Mouse (Mus musculus) embryo, embryonic 11 days (tissue): ENCODE data around the gene Rnf115.
"Not testable (repeated sequence)": the region's sequence is repeated elsewhere in the genome, so short reads cannot be mapped to it uniquely, and the experiment has no call there.

Experiments used
- DNase-seq: peaks from one replicate; pipeline ENCODE4 v3.0.0-alpha.2; 2015

The Rnf115 gene

DNA sequence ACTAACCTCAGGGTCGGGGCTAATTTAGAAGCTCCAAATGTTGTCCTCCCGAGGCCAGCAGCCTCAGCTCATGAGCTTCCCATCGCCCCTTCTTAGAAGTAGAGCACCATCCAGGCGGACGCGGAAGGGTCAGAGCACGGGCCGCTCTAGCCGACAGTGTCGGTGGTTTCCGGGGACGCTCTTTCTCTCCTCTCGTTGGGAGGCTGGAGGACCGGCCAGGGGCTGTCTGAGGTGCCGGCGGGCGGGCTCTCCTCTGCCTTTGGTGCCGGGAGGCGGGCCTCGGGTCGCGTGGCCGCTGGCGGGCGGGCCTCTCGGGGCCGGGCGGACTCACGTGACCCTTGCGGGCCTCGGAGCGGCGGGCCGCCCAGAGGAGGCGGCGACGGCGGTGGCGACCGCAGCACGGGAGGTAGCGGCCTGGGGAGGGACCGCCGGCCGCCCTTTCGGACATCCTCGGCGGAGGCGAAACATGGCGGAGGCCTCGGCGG lies at the start of gene Rnf115, which contains the start of gene Polr3c:
TSS of gene Rnf115 (plus strand) at position 322 of the 485 bp plus-strand sequence.
TSS of gene Polr3c (minus strand) at position 286 of the 485 bp plus-strand sequence.
- DNase-seq: peak; percentile 97

DNA sequence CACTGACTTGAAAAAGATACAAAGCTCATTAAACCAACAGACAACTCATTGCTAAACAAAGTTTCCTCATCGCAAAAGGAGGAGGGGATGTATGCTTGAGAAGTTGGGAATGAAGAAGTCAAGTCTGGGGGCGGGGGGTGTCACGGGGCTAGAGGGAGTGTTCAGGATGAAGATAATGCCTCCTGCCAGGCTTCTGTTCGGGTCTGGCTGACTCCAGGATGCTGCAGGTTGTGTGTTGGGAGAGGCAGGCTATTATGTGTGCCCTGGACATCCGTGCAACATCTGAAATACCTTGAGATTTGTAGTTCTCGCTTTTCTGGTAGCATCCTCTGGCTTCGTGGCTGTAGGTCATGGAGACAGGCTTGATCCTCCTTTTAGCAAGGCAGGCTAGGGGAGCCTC lies 49.0 kb upstream of the Rnf115 start:
- no peak for DNase-seq

DNA sequence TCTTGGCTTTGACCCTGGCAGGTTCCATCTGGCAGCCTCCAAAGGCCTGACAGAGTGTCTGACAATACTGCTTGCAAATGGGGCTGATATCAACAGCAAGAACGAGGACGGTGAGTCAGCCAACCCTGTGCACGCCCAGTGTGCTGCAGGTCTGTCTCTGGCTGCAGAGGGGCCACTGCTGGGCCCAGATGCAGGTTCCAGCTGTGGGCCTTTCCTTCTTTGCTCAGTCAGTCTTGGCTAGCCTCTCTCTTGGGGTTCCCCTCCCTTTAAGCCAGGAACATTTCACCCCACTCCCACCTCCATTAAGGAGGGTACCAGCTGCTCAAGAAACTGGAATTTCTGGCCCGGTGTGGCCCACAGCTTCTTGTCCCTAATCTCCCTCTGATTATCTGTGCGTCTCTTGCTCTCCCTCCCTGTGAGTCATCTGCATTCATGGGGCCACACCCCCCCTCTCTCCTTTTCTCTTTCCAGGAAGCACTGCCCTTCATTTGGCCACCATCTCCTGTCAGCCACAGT lies 48.2 kb upstream of the Rnf115 start:
- no peak for DNase-seq

DNA sequence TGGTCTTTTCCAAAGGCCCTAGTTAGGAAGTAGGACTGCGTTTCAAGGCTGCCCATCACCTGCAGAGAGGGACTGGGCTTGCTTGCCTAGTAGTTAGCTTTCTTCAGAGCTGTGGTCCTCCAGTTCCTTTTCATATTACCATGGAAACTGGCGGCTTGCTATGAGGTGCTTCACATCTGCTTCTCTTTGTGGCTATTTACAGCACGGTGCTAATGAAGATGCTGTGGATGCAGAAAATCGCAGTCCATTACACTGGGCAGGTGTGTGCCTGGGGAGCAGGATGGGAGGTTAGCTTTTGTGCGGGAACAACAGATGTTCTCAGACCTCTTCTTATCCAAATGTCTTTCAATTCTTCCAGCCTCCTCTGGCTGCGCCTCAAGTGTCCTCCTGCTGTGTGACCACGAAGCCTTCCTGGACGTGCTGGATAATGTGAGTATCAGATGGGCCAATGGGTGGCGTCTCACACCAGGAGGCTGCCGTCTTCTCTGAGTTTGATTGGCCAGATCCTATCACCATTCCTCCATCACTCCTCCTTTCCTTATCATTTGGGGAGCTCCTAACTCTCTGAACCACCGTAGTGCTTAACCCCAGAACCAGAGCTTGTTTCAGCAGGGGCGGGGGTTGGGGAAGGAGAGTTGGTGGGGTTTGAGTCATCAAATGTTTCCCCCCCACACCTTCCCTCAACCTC lies 47.1 kb upstream of the Rnf115 start:
- no peak for DNase-seq

DNA sequence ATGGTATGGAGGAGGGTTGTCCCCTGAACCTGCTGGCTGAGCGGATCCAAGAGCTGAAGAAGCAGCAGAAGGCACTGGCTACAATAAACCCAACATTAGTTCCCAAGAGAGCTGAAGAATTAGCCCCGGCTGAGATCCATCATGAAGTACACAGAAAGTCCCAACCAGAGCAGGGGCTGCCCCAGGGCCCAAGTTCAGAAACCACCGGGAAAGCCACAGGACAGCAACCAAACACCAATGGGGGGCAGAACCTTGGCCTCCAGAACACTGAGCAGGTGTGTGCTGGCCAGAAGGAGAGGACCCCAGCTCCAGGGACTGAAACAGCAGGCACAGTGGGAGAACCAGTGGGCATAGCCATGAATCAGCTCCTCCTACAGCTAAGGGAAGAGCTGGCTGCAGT lies 44.0 kb upstream of the Rnf115 start:
- DNase-seq: no peak

DNA sequence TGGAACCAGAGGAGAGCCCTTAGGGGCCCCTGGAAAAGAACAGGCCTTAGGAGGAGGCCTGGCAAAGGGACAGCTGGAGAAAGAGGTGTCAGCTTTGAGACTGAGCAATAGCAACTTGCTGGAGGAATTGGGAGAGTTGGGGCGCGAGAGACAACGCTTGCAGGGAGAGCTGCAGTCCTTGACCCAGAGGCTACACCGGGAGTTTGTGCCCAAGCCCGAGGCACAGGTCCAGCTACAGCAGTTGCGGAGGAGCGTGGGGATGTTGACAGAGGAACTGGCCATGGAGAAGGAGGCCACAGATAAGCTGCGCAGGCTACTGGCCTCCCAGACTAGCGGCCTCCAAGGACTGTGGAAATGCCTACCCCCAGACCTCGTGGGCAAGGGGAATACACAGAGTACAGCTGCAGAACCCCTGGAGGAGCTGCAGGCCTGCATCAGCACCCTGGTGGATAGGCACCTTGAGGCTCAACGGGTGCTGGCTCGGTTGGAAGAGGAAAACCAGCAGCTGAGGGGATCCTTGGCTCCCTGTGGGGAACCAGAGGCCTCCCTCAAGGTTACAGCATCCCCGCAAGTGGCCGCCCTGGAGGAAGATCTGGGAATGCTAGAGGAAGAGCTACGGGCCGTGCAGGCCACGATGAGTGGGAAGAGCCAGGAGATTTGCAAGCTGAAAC lies 43.2 kb upstream of the Rnf115 start:
- DNase-seq: no peak

DNA sequence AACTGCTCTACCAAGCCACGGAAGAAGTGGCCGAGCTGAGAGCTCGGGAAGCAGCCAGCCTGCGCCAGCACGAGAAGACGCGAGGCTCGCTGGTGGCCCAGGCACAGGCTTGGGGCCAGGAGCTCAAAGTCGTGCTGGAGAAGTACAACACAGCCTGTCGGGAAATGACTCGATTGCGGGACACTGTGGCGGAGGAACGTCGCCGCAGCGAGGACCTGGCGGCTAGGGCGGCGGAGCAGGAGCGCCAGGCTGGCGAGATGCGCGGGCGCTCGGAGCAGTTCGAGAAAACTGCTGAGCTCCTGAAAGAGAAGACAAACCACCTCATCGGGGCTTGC lies 42.7 kb upstream of the Rnf115 start:
- peak; percentile 23 for DNase-seq

DNA sequence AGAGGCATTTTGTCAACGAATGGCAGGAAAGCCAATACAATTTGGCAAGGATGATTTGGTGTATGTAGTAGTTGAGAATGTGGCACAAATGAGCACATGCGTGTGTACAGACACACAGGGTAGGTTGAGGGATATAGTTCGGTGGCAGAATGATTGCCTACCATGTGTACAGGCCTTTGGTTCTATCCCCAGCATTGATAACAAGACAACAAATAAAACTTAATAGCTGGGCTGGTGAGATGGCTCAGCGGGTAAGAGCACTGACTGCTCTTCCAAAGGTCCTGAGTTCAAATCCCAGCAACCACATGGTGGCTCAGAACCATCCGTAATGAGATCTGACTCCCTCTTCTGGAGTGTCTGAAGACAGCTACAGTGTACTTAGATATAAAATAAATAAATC lies 41.4 kb upstream of the Rnf115 start:
- not testable (repeated sequence) for DNase-seq

DNA sequence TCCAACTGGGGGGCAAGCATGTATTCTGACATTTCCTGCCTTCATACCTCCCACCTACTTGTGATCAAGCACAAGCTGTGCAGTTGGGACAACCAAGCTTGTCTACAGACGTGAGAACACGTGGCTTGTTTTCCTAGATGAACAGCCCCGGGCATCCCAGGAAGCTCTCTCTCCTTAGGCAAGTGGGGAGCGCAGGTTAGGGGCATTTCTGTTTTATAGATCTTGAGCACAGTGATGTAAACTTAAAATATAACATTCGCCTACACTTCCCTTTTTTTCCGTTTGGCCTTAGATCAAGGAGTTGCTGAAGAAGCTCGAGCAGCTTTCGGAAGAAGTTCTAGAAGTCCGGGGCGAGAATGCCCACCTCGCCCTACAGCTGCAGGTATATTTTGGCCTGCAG lies 38.6 kb upstream of the Rnf115 start:
- no peak for DNase-seq

DNA sequence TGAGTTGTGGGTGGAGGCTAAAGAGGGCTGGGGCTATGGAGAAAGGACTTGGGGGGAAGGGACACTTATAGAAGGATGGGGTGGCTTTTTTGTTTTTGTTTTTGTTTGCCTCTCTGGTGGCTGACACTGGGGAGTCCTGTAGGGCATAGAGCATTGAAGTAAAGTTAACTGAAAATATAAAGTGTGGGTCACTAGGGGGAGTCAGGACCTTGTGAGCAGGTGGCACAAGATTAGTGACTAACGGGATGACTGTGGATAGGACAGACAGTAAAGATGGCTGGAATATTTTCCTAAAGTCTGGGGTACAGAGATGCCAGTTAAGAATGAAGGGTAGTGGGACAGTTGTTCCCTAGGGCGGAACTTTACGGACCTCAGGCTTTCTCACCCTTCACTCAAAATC lies 37.2 kb upstream of the Rnf115 start:
- DNase-seq: no peak

DNA sequence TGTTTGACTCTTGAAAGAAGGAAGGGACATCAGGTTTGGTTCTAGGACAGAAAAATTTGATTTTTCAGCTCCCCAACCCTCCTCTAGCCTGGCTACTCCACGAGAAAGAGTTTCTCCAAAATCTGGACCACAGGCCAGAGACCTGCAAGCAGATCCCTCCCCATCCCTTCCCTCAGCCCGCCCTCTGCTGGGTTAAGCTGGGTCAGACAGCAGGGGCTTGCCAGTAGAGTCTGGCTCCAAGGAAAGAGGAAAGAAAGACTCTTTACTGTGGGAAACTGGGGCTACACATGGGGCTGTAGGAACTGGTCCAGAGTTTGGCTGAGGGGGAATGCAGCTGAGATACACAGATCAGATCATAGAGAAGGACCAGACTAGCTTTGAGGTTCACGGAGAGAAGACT lies 35.0 kb upstream of the Rnf115 start:
- peak; percentile 69 for DNase-seq

DNA sequence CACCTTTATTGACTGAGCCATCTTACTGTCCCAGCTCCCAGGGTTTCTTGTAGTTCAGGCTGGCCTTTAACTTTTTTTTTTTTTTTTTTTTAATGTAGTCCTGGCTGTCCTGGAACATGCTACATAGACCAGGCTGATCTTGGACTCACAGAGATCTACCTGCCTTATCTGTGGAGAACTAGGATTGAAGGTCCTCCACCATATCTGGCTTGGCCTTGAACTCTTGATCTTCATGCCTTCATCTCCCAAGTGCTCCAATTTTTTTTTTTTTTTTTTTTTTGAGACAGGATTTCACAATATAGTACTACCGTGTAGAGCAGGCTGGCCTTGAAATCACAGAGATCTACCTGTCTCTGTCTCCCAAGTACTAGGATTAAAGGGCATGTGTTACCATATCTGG lies 33.9 kb upstream of the Rnf115 start:
- DNase-seq: no peak

DNA sequence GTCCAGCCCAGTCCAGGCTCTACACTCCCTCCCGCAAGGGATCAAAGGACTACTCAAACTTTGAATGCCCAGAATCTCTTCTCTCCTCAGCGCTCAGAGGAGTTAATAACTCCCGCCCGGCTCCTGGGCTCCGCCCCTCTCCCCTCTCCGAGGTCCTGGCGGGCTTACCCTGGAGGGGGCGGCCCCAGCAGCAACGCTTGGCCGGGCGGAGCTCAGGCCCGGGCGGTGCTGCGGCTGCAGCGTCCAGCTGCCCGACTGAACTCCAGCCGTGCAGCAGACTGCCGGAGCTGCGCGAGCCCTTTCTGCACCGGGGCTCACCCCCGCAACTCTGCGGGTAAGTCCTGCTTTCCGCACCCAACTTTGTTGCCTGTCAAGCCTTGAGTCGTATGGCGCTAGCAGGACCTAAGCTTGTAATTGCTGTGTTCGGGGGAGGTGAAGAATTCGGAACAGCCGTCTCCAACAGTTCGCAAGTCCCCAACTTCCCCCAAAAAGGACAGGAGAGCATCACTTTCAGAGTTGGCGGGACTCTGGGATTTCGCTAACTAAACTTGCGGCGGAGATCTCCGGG lies 31.2 kb upstream of the Rnf115 start, which contains the start of gene Pias3:
TSS of gene Pias3 (plus strand) at position 187 of the 568 bp plus-strand sequence.
- peak; percentile 95 for DNase-seq

DNA sequence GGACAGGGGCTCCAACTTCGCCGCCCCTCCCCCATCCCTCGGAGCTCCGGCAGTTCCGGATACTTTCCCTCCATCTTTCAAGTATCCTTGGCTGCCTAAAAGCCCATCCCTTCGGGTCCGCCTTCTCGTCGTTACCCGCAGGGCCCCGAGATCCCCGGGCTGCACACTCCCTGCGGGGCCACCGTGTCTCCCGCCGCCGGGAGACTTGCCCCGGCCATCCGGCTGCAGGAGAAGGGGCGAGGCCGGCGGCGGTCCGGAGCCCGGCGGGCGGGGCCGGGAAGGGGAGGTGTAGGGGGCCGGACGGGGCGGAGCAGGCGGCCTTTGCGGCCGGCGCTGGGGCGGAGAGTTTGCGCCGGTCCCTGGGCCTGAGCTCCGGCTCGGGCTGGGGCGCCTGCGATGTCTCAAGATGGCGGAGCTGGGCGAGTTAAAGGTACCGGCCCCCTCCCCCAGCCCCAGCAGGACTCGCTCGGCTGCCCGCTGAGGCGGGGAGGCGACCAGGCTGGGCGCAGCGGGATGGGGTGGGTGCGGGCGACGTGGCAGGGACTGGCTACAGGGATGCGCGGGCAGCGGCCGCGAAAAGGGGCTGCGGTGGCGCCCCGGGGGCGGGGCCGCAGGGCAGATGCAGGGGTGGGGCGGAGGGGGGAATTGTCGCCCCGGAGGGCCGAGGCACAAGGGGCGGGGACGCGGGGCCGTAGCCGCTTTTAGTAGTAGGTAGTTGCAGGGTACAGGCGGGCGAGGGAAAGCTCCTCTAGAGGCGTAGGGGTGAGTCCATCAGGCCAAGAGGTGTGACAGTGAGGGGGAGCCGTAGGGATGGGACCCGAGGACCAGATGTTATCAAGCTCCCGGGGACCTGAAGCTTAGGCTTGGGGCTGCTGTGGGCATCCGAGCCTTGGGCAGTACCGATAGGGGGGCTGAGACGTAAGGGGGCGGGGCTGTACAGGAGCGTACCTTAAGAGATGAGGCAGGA lies 30.4 kb upstream of the Rnf115 start:
- peak; percentile 95 for DNase-seq

DNA sequence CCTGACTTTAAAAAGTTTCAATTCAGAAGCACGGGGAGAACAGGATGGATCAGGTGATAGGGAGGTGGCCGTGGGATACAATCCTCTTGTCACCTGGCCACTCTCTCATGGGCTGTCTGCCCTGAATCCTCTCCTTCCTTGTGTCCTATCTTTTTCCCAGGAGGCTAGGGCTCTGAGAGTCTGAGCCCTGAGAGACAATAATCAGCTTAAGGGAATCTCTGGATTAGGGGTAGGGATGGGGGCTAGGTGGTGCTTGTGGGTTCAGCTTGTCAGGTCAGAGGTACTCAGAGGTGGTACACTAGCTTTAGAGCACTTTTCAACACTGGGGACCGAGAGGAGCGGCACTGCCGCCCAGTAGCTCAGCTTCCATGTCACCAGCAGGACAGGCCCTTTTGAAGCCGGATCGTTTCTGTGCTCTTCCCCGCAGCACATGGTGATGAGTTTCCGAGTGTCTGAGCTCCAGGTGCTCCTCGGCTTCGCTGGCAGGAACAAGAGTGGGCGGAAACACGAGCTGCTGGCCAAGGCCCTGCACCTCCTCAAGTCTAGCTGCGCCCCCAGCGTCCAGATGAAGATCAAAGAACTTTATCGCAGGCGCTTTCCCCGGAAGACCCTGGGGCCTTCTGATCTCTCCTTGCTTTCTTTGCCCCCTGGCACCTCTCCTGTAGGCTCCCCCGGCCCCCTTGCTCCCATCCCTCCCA lies 28.3 kb upstream of the Rnf115 start:
- DNase-seq: peak; percentile 31

DNA sequence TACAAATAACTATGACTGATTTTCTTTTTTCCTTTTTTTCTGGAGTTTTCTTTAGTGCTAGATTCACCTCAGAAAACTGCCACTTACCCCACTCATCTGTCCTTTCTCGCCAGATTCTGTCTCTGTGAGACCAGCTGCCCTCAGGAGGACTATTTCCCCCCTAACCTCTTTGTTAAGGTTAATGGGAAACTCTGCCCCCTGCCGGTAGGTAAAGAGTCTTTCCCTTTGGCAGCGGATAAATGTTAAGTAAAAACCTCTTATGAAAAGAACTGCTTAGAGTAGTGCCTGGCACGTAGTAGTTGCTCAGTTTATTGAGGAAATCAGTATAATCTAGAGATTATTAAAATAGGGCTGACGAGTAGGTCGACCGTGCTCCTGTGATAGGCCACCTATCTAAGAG lies 27.1 kb upstream of the Rnf115 start:
- DNase-seq: peak; percentile 67

DNA sequence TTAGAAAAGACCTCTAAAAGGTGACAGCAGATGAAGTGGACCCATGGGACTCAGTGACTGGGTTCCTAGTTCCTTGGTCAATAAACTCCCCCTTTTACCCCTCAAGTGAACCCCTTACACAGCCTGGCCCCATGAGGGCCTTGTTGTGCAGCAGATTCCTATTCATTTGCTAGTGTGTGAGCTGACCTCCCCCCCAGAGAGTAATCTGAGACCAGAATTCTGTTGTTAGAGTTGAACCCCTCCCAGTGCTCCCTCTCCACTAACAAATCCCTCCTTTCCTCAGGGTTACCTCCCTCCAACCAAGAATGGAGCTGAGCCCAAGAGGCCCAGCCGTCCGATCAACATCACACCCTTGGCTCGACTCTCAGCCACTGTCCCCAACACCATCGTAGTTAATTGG lies 26.5 kb upstream of the Rnf115 start:
- DNase-seq: no peak

DNA sequence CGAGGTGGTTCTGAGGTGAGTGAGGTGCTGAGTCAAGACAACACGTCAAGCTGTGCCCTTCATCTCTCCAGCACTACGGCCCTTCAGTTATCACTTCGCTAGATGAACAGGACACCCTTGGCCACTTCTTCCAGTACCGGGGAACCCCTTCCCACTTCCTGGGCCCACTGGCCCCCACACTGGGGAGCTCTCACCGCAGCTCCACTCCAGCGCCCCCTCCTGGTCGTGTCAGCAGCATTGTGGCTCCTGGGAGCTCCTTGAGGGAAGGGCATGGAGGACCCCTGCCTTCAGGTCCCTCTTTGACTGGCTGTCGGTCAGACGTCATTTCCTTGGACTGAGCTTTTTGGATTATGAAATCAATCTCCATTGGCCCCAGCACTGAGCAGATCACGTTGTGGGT lies 22.7 kb upstream of the Rnf115 start:
- DNase-seq: no peak

DNA sequence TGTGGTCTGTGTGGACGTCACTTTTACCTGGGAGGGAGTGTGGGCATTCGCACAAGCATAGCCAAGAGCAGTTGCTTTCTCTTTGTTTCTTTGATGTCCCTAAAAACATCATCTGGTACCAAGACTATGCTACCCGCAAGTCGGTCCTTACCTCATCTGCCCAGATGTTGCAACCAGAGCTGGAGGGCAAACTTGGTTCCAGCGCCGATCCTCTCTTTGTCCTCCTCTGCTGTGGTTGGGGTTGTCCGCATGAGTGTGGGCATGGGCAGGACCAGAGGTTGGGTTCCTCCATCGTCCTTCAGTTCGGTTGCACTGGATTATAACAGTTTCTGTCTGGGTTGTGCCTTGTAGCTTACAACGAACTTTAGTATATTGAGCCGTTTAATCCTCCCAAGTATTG lies 21.2 kb upstream of the Rnf115 start:
- DNase-seq: no peak

DNA sequence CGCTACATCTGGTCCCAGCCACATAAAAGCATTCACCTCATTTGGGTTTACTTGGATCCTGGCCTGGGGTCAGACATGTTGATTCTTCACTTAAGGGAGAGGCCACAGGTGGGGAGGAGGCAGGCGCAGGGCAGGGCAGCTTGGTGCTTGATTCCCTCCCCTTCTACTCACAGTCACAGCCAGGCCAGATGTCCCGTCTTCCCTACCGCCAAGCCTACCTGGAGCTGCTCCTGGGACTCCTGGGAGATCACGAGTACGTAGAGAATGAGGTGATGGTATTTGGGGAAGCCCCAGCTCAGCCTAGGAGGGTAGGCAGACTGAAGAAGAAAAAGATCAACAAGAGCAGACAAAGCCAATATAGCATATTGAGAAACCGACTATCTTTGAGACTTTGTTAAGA lies 20.5 kb upstream of the Rnf115 start:
- no peak for DNase-seq

DNA sequence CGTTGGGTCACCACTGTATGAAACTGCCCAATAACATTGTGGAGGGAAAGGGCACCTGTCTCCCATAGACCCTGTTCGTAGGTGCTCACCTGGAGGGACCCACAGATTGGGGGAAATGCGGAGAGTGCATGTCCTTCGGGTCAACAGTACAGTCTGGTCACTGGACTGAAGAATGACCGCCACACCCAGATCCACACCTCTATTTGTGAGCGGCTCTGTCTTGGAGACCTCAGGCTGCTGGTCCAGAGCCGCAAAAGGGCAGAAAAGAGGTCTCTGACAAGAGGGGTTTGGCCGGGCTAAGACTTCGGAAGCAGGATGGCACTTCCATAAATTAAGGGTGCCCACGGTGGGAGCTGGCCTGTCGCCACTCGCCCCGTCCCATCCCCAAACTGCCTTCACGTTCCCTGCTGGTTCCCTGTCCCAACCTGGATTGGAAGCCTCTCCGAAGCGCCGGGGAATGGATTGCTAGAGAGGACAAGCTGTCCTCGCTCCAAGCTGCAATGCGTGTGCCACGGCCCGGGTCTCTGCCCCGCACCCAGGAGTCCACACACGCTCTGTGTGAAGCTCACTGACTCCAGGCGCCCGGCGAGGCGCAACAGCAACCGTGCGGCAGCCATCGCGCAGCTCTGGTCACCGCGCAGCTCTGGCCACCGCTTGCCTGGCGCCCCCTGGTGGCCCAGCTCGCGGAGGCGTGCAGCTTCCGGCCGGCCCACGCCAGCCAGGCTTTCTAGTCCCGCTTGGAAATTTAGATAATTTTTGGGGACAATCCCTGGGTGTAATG lies 19.4 kb upstream of the Rnf115 start, which contains the start of gene Nudt17:
TSS of gene Nudt17 (minus strand) at position 660 of the 781 bp plus-strand sequence.
- DNase-seq: peak; percentile 91
